Mouse (Mus musculus) limb, embryonic 11.5 days (tissue): ENCODE results near the gene Dip2b. TPM values are rescaled to one million over a fixed set of nuclear protein-coding genes. Genes with fewer than 3 reads are reported as not detected.

ENCODE experiments used
- ATAC-seq: fragments of 200-750 bp; cut with Nextera tagmentation; 2 replicates; pipeline ENCODE4 v1.8.0; 2017; ENCODE audit warnings: low read depth; ENCODE audit not compliant: insufficient number of reproducible peaks, low FRiP score, low TSS enrichment
- DNase-seq: peaks from one replicate; pipeline ENCODE4 v3.0.0-alpha.2; 2015; ENCODE audit warnings: low spot score
- H3K27ac ChIP-seq: fragments of 300-500 bp; sonication (generic); replicated peaks from 2 replicates; pipeline ENCODE4 v1.5.1; 2014; ENCODE audit warnings: low read depth, mild to moderate bottlenecking, low read length
- H3K27me3 ChIP-seq: fragments of 300-500 bp; sonication (generic); 2 replicates; pipeline ENCODE4 v1.6.1; 2014; ENCODE audit warnings: mild to moderate bottlenecking, low read length, mixed read lengths; ENCODE audit not compliant: control insufficient read depth, insufficient read depth
- H3K36me3 ChIP-seq: fragments of 300-500 bp; sonication (generic); 2 replicates; pipeline ENCODE4 v1.6.1; 2014; ENCODE audit warnings: mild to moderate bottlenecking, low read length, moderate library complexity, mixed read lengths; ENCODE audit not compliant: control insufficient read depth, insufficient read depth
- H3K4me1 ChIP-seq: fragments of 300-500 bp; sonication (generic); 2 replicates; pipeline ENCODE4 v1.6.1; 2014; ENCODE audit warnings: low read length, mixed read lengths; ENCODE audit not compliant: control insufficient read depth, insufficient read depth
- H3K4me2 ChIP-seq: fragments of 300-500 bp; sonication (generic); 2 replicates; pipeline ENCODE4 v1.6.1; 2014; ENCODE audit warnings: low read depth, mild to moderate bottlenecking, moderate library complexity; ENCODE audit not compliant: severe bottlenecking
- H3K4me3 ChIP-seq: fragments of 300-500 bp; sonication (generic); 2 replicates; pipeline ENCODE4 v1.5.1; 2014; ENCODE audit warnings: low read depth, low read length
- H3K9ac ChIP-seq: fragments of 300-500 bp; sonication (generic); 2 replicates; pipeline ENCODE4 v1.6.1; 2014; ENCODE audit warnings: mild to moderate bottlenecking, low read length
- H3K9me3 ChIP-seq: fragments of 300-500 bp; sonication (generic); 2 replicates; pipeline ENCODE4 v1.6.1; 2016; ENCODE audit warnings: low read length; ENCODE audit not compliant: control insufficient read depth
- WGBS: fragments of 180-500 bp; shearing (Covaris S2); extraction: QIAGEN DNeasy Blood & Tissue Kit; methylation state at CpG from one replicate; pipeline ENCODE4 v1.1.7; 2014; 5-methylcytosine and 5-hydroxymethylcytosine counted together
- polyA plus RNA-seq: library from polyadenylated mRNA; unstranded; fragments of >200 nt; fragmentation: Nextera tagmentation; extraction: Ambion mirVana; gene quantifications from 2 replicates; pipeline ENCODE4 v1.2.1, GENCODE M21; 2014

Gene Dip2b
- polyA plus RNA-seq, 1 experiment from 2014 or later: 18.5 TPM

- Histone ChIP-seq H3K4me3 (no peak overlapping the region), H3K27ac (no peak overlapping the region), H3K27me3 (no peaks in the 10 kb centered on the region), H3K4me2 (no peak overlapping the region), H3K4me1 (no peaks in the 10 kb centered on the region), H3K36me3 (no peaks in the 10 kb centered on the region), H3K9ac (no peak overlapping the region), H3K9me3 (no peaks in the 10 kb centered on the region)
- no peak for ATAC-seq
- 97% methylated on average over 3 of the region's 3 CpGs for WGBS
- DNase-seq: no peak
Measured at GRCm38 (mm10) chr15:100058143-100058542, 19.7 kb downstream of the Dip2b start.

- Histone ChIP-seq H3K36me3 (no peaks in the 10 kb centered on the region), H3K27ac (no peak overlapping the region), H3K4me2 (no peak overlapping the region), H3K9ac (no peak overlapping the region), H3K27me3 (no peaks in the 10 kb centered on the region), H3K4me1 (no peaks in the 10 kb centered on the region), H3K9me3 (no peaks in the 10 kb centered on the region), H3K4me3 (no peak overlapping the region)
- DNase-seq (no peak), ATAC-seq (no peak)
- WGBS: 85% methylated on average over 11 of the region's 11 CpGs
Measured at GRCm38 (mm10) chr15:100058912-100059311, 20.4 kb downstream of the Dip2b start.

- ATAC-seq (no peak), DNase-seq (no peak)
- WGBS: 83% methylated on average over 7 of the region's 7 CpGs
- Histone ChIP-seq H3K27ac (no peak overlapping the region), H3K4me3 (no peak overlapping the region), H3K4me1 (peaks cover 2% of the 10 kb centered on the region; the same call in 1 of the 2 replicates), H3K36me3 (no peaks in the 10 kb centered on the region), H3K4me2 (no peak overlapping the region), H3K9ac (no peak overlapping the region), H3K27me3 (no peaks in the 10 kb centered on the region), H3K9me3 (no peaks in the 10 kb centered on the region; the same call in 1 of the 2 replicates)
Measured at GRCm38 (mm10) chr15:100059626-100060311, 21.3 kb downstream of the Dip2b start.

GRCm38 (mm10) chr15:100060513-100061140 is 22.2 kb downstream of the Dip2b start:
- H3K27ac ChIP-seq: no peak overlapping the region
- 80% methylated on average over 4 of the region's 4 CpGs for WGBS
- no peak for ATAC-seq

GRCm38 (mm10) chr15:100061377-100061776 is 22.9 kb downstream of the Dip2b start:
- no peaks in the 10 kb centered on the region; the same call in 1 of the 2 replicates for H3K9me3 ChIP-seq
- ATAC-seq (no peak), DNase-seq (no peak)
- WGBS: 92% methylated on average over 3 of the region's 3 CpGs
- peaks cover 2% of the 10 kb centered on the region; the same call in 1 of the 2 replicates for H3K4me1 ChIP-seq
- no peaks in the 10 kb centered on the region for H3K36me3 ChIP-seq
- no peak overlapping the region for H3K9ac ChIP-seq
- no peak overlapping the region for H3K4me2 ChIP-seq
- H3K27ac ChIP-seq: no peak overlapping the region
- no peaks in the 10 kb centered on the region for H3K27me3 ChIP-seq
- H3K4me3 ChIP-seq: no peak overlapping the region

More at GRCm38 (mm10) chr15:100060513-100061140, 22.2 kb downstream of the Dip2b start:
- H3K4me2 ChIP-seq: no peak overlapping the region
- H3K4me3 ChIP-seq: no peak overlapping the region
- peaks cover 2% of the 10 kb centered on the region; the same call in 1 of the 2 replicates for H3K4me1 ChIP-seq
- no peaks in the 10 kb centered on the region for H3K27me3 ChIP-seq
- H3K9ac ChIP-seq: no peak overlapping the region
- no peaks in the 10 kb centered on the region; the same call in 1 of the 2 replicates for H3K9me3 ChIP-seq
- H3K36me3 ChIP-seq: no peaks in the 10 kb centered on the region
- DNase-seq: no peak

GRCm38 (mm10) chr15:100063229-100063773 is 24.8 kb downstream of the Dip2b start:
- H3K9me3 ChIP-seq: no peaks in the 10 kb centered on the region; the same call in 1 of the 2 replicates
- peaks cover 2% of the 10 kb centered on the region; the same call in 1 of the 2 replicates for H3K4me1 ChIP-seq
- no peak overlapping the region for H3K9ac ChIP-seq
- H3K27ac ChIP-seq: no peak overlapping the region
- DNase-seq (no peak), ATAC-seq (no peak)
- WGBS: 90% methylated on average over 13 of the region's 13 CpGs
- no peaks in the 10 kb centered on the region for H3K36me3 ChIP-seq
- no peaks in the 10 kb centered on the region for H3K27me3 ChIP-seq
- no peak overlapping the region for H3K4me2 ChIP-seq
- no peak overlapping the region for H3K4me3 ChIP-seq

GRCm38 (mm10) chr15:100066702-100067101 is 28.2 kb downstream of the Dip2b start:
- Histone ChIP-seq H3K36me3 (no peaks in the 10 kb centered on the region), H3K27ac (no peak overlapping the region), H3K4me3 (no peak overlapping the region), H3K4me1 (peaks cover 2% of the 10 kb centered on the region; the same call in 1 of the 2 replicates), H3K9ac (no peak overlapping the region), H3K27me3 (no peaks in the 10 kb centered on the region), H3K9me3 (no peaks in the 10 kb centered on the region; the same call in 1 of the 2 replicates), H3K4me2 (no peak overlapping the region)
- 67% methylated on average over 9 of the region's 9 CpGs for WGBS
- DNase-seq (no peak), ATAC-seq (no peak)

- no peaks in the 10 kb centered on the region for H3K36me3 ChIP-seq
- 84% methylated on average over 4 of the region's 4 CpGs for WGBS
- no peaks in the 10 kb centered on the region for H3K27me3 ChIP-seq
- no peak overlapping the region for H3K9ac ChIP-seq
- H3K4me2 ChIP-seq: no peak overlapping the region
- ATAC-seq (no peak), DNase-seq (no peak)
- no peak overlapping the region for H3K4me3 ChIP-seq
- peaks cover 2% of the 10 kb centered on the region; the same call in 1 of the 2 replicates for H3K4me1 ChIP-seq
- H3K27ac ChIP-seq: no peak overlapping the region
- H3K9me3 ChIP-seq: no peaks in the 10 kb centered on the region; the same call in 1 of the 2 replicates
Measured at GRCm38 (mm10) chr15:100069101-100069500, 30.6 kb downstream of the Dip2b start.
